Mouse (Mus musculus): ENCODE measurements around the gene Tmem121. TPM values are rescaled to one million over a fixed set of nuclear protein-coding genes. Genes with fewer than 3 reads are reported as not detected.

The Tmem121 gene
- polyA plus RNA-seq, 1 experiment = not detected

DNA sequence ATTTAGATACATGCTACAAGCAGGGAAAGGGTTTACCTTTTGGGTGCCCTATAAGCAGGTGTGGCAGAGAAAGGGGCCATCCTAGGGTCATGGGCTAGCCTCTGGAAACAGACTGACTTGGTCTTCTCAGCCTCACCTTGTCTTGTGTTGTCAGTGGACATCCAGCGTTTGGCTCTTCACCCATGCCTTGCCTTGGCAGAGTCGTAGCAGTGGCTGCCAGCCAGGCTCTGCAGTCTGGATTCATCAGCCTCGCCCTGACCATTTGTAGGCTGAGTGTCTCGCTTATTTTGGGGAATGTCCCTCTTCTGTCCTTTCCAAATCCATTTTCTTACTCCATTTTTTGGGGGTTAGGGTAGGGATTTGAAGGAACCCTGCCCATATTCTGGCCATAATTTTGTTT lies 15.6 kb downstream of the Tmem121 start:
- TF ChIP-seq CTCF (IDR thresholded peaks at IDR 0.05; ENCODE audit: insufficient read depth, low read depth, low read length) (no peak), POLR2A (IDR thresholded peaks at IDR 0.05; ENCODE audit: insufficient read depth, low read depth, low read length) (no peak)
- Histone ChIP-seq H3K4me3 (ENCODE audit: insufficient read depth, low read depth, low read length) (no peak overlapping the region), H3K27ac (ENCODE audit: insufficient read depth, low read depth, low read length) (no peak overlapping the region), H3K4me1 (ENCODE audit: control insufficient read depth, insufficient read depth, low read length) (0 out of 2 replicates have a peak, but pooled peaks cover 2% of the 10 kb centered on the region)
- WGBS = 74% methylated on average over 4 of the region's 4 CpGs

DNA sequence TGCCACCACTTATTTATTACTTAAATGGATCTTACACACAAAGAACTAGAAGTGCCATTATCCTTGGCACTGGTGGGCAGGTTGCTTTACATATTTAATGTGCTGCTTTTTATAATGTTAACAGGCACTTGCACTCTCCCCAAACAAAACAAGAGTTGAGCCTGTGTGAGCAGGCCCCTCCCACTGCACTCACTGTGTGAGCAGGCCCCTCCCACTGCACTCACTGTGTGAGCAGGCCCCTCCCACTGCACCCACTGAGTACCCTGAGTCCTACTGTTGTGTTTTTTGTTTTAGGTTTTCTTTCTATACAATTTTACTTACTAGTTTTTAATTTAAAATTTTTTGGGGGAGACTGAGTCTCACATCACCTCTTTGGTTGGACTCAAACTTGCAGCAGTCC lies 16.3 kb downstream of the Tmem121 start:
- no peak overlapping the region for H3K27ac ChIP-seq (ENCODE audit: insufficient read depth, low read depth, low read length)
- TF ChIP-seq CTCF (IDR thresholded peaks at IDR 0.05; ENCODE audit: insufficient read depth, low read depth, low read length) (no peak), POLR2A (IDR thresholded peaks at IDR 0.05; ENCODE audit: insufficient read depth, low read depth, low read length) (no peak)
- H3K4me3 ChIP-seq (ENCODE audit: insufficient read depth, low read depth, low read length) = no peak overlapping the region
- 0 out of 2 replicates have a peak, but pooled peaks cover 2% of the 10 kb centered on the region for H3K4me1 ChIP-seq (ENCODE audit: control insufficient read depth, insufficient read depth, low read length)

DNA sequence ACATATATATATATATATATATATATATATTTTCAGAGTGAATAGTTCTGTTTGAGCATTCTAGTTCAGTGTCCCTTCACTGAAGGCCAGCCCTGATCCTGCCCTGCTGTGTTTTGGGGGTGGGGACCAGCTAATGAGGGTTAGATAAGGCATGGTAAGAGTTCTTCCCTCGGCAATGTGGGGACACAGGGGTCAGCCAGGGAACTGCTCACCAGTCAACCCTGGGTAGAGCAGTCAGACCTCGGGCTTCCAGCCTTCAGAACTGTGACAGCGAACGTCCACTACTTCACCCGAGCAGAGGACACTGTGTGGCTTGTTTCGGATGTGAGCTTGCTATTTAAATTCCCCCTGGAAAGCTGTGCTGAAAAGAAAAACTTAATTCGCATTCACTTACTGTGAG lies 17.8 kb downstream of the Tmem121 start:
- WGBS = 45% methylated on average over 7 of the region's 7 CpGs
- no peak overlapping the region for H3K27ac ChIP-seq (ENCODE audit: insufficient read depth, low read depth, low read length)

DNA sequence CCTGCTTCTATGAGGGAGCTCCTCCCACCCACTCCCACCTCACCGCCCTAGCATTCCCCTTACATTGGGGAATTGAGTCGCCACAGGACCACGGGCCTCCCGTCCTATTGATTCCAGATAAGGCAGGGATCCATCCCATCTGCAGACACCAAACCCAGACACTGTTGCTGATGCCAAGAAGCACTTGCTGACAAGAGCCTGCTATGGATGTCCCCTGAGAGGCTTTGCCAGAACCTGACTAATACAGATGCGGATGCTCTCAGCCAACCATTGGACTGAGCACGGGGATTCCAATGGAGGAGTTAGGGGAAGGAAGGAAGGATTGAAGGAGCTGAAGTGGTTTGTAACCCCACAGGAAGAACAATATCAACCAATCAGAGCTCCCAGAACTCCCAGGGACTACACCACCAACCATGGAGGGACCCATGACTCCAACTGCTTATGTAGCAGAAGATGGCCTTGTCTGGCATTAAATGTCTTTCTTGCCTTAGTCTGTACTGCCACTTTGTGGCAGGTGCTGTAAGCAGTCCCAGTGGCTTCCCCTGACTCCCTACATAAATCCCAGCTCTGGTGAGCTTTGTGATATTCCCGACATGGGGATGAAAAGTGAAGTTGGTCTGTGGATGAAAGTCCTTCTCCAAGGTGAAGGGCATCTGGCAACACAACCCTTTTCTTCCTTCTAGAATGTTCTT lies 19.7 kb downstream of the Tmem121 start:
- H3K4me1 ChIP-seq (ENCODE audit: control insufficient read depth, insufficient read depth, low read length) = 0 out of 2 replicates have a peak, but pooled peaks cover 2% of the 10 kb centered on the region
- no peak overlapping the region for H3K4me3 ChIP-seq (ENCODE audit: insufficient read depth, low read depth, low read length)
- WGBS = 86% methylated on average over 7 of the region's 7 CpGs
- TF ChIP-seq POLR2A (IDR thresholded peaks at IDR 0.05; ENCODE audit: insufficient read depth, low read depth, low read length) = no peak
- TF ChIP-seq CTCF (IDR thresholded peaks at IDR 0.05; ENCODE audit: insufficient read depth, low read depth, low read length) = no peak
- H3K27ac ChIP-seq (ENCODE audit: insufficient read depth, low read depth, low read length) = no peak overlapping the region

More for the DNA sequence above, 17.8 kb downstream of the Tmem121 start:
- TF ChIP-seq POLR2A (IDR thresholded peaks at IDR 0.05; ENCODE audit: insufficient read depth, low read depth, low read length) (no peak), CTCF (IDR thresholded peaks at IDR 0.05; ENCODE audit: insufficient read depth, low read depth, low read length) (no peak)
- Histone ChIP-seq H3K4me1 (ENCODE audit: control insufficient read depth, insufficient read depth, low read length) (0 out of 2 replicates have a peak, but pooled peaks cover 2% of the 10 kb centered on the region), H3K4me3 (ENCODE audit: insufficient read depth, low read depth, low read length) (no peak overlapping the region)

DNA sequence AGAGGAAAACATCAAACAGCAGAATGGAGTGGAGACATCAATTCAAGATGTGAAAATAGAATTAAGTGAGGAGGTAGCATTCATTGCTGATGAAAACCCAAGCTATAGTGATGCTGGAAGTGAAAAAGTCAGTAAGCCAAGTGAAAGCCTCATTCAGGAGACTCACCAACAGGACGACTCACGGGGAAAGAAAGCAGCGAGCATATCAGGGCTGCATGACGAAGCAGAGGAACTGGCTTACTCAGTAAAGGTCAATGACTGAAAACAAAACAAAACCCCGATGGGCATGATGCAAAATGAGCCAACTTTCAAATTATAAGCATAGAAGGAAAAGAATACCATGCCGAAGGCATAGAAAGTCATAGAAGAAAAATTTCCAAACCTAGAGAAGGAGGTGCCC lies 22.0 kb downstream of the Tmem121 start:
- H3K4me3 ChIP-seq (ENCODE audit: insufficient read depth, low read depth, low read length) = no peak overlapping the region
- whole genome bisulfite sequencing = 71% methylated on average over 6 of the region's 6 CpGs
- TF ChIP-seq CTCF (IDR thresholded peaks at IDR 0.05; ENCODE audit: insufficient read depth, low read depth, low read length) (no peak), POLR2A (IDR thresholded peaks at IDR 0.05; ENCODE audit: insufficient read depth, low read depth, low read length) (no peak)
- 0 out of 2 replicates have a peak, but pooled peaks cover 2% of the 10 kb centered on the region for H3K4me1 ChIP-seq (ENCODE audit: control insufficient read depth, insufficient read depth, low read length)
- no peak overlapping the region for H3K27ac ChIP-seq (ENCODE audit: insufficient read depth, low read depth, low read length)

DNA sequence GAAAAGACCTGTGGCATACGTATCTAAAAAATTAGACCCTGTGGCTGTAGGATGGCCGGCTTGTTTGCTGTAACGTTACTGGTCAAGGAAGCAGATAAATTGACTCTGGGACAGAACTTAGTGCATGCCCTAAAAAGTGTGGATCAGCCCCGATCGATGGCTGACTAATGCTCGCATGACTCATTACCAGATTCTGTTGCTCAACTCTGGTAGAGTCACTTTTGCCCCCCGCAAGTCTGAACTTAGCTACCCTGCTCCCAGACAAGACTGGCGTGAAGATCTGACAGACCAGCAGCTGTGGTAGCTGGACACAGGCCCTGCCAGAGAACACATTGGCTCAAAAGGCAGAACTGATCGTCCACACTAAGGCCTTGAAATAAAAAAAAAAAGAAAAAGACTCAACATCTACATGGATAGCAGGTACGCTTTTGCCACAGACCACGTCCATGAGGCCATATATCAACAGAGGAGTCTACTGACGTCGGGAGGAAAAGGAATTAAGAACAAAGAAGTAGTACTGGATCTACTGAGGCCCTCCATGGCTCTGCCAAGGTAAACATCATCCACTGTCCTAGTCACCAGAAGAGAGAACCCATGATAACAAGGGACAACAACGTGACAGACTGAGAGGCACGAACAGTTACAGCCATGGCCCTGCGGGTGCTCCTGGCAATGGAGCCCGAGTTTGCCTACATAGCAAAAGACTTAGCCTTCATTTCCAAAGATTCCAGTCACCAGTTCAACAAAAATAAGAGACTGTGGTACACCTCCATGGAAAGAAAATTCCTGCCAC lies 25.1 kb downstream of the Tmem121 start:
- H3K4me1 ChIP-seq (ENCODE audit: control insufficient read depth, insufficient read depth, low read length) = no peaks in the 10 kb centered on the region
- WGBS = 80% methylated on average over 17 of the region's 17 CpGs

DNA sequence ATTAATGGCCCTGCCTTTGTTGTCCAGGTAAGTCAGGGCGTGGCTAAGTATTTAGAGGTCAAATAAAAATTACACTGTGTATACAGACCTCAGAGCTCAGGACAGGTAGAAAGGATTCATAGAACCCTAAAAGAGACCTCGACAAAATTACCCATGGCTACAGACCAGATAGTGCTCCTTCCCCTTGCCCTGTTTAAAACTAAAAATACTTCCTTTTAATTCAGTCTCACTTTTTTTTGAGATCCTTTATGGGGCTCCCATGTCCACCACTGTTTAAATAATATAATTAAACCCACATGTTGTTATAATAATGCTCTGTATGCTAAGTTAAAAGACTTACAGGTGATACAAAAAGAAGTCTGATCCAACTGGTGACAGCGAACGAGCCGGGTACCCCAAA lies 26.0 kb downstream of the Tmem121 start:
- Histone ChIP-seq H3K4me3 (ENCODE audit: insufficient read depth, low read depth, low read length) (no peak overlapping the region), H3K4me1 (ENCODE audit: control insufficient read depth, insufficient read depth, low read length) (no peaks in the 10 kb centered on the region), H3K27ac (ENCODE audit: insufficient read depth, low read depth, low read length) (no peak overlapping the region)
- TF ChIP-seq CTCF (IDR thresholded peaks at IDR 0.05; ENCODE audit: insufficient read depth, low read depth, low read length) (no peak), POLR2A (IDR thresholded peaks at IDR 0.05; ENCODE audit: insufficient read depth, low read depth, low read length) (no peak)
- 92% methylated on average over 5 of the region's 5 CpGs for WGBS

More for the DNA sequence above, 25.1 kb downstream of the Tmem121 start:
- TF ChIP-seq CTCF (IDR thresholded peaks at IDR 0.05; ENCODE audit: insufficient read depth, low read depth, low read length) (no peak), POLR2A (IDR thresholded peaks at IDR 0.05; ENCODE audit: insufficient read depth, low read depth, low read length) (no peak)
- H3K4me3 ChIP-seq (ENCODE audit: insufficient read depth, low read depth, low read length) = no peak overlapping the region
- no peak overlapping the region for H3K27ac ChIP-seq (ENCODE audit: insufficient read depth, low read depth, low read length)

DNA sequence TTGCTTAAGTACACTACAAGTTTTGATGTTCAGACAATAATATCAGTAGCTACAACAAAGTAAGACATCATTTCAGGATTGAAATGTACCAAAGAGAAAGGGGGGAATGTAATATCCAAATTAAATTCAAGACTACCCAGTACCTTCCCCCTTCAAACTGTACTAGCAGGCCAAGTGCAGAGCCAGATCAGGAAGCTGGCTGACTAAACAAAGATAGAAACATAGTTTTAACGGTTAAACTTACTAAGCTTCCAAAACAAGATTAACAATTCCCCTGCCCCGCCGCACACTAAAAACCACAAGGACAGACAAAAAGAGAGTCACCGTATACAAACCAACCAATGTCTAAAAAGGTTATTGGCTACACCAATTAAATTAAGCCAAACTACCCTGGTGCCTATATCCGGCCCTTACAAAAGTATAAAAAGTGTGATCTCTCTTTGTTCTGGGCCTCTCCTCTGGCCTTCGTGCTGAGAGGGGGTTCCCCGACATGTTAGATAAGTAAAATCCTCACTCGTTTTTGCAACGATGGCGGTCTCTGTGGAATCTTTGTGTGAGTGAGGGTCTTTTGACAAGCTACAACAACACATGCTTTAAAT lies 26.7 kb downstream of the Tmem121 start:
- Histone ChIP-seq H3K4me3 (ENCODE audit: insufficient read depth, low read depth, low read length) (no peak overlapping the region), H3K27ac (ENCODE audit: insufficient read depth, low read depth, low read length) (no peak overlapping the region), H3K4me1 (ENCODE audit: control insufficient read depth, insufficient read depth, low read length) (no peaks in the 10 kb centered on the region)
- TF ChIP-seq POLR2A (IDR thresholded peaks at IDR 0.05; ENCODE audit: insufficient read depth, low read depth, low read length) (no peak), CTCF (IDR thresholded peaks at IDR 0.05; ENCODE audit: insufficient read depth, low read depth, low read length) (no peak)
- WGBS = 85% methylated on average over 10 of the region's 10 CpGs

DNA sequence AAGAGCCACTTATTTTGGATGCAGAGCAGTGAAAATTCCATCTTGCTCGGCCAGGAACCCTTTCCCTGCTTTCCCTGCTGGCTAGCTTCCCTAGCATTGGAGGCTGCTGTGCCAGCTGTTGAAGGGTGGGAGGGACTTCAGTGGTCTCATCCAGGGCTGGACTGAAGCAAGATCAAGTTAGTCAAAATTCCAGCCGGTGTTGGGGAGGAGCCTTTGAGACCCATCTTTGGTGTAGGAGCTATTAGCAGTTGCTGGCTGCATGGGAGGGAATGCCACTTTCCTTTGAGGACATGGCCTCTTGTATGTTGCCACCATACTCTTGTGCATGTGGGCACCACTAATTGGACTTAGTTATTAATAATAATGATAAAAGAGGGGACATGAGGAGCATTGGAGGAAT lies 27.5 kb downstream of the Tmem121 start:
- no peak overlapping the region for H3K27ac ChIP-seq (ENCODE audit: insufficient read depth, low read depth, low read length)
- WGBS = 70% methylated on average over 2 of the region's 2 CpGs
- H3K4me1 ChIP-seq (ENCODE audit: control insufficient read depth, insufficient read depth, low read length) = no peaks in the 10 kb centered on the region
- no peak for TF ChIP-seq POLR2A (IDR thresholded peaks at IDR 0.05; ENCODE audit: insufficient read depth, low read depth, low read length)
- no peak for TF ChIP-seq CTCF (IDR thresholded peaks at IDR 0.05; ENCODE audit: insufficient read depth, low read depth, low read length)
- H3K4me3 ChIP-seq (ENCODE audit: insufficient read depth, low read depth, low read length) = no peak overlapping the region
